Mouse (Mus musculus) cortical plate, adult 2 months (tissue): ENCODE results near the gene Lamb2.

Experiments
- CTCF ChIP-seq: fragments of 200-500 bp; IDR thresholded peaks from 2 replicates; pipeline ENCODE4 v1.5.1; 2011; ENCODE audit warnings: mild to moderate bottlenecking, control low read depth, low read length; ENCODE audit not compliant: insufficient read depth; ENCODE audit errors: extremely low read depth
- POLR2A ChIP-seq: fragments of 200-500 bp; IDR thresholded peaks from 2 replicates; pipeline ENCODE4 v1.6.1; 2011; ENCODE audit warnings: mild to moderate bottlenecking, low read length, control low read depth; ENCODE audit not compliant: insufficient read depth; ENCODE audit errors: extremely low read depth

- TF ChIP-seq CTCF (no peak), POLR2A (no peak)
Observed at GRCm38 (mm10) chr9:108451170-108451493, 28.4 kb upstream of the Lamb2 start.
